Mouse (Mus musculus) liver, embryonic 14.5 days (tissue): Measurements from ENCODE around the gene Akap8l. TPM values are rescaled to one million over a fixed set of nuclear protein-coding genes. Genes with fewer than 3 reads are reported as not detected.

Source experiments
- ATAC-seq: fragments of 200-750 bp; cut with Nextera tagmentation; 2 replicates; pipeline ENCODE4 v1.8.0; 2017; ENCODE audit warnings: moderate number of reproducible peaks, mild to moderate bottlenecking, moderate library complexity; ENCODE audit not compliant: insufficient read depth
- DNase-seq, 3 experiments: peaks; one replicate each; pipeline ENCODE4 v3.0.0-alpha.2; 2012 to 2013; ENCODE audit warnings: low read depth in 3 of 3, low spot score in 3 of 3
- H3K27ac ChIP-seq: fragments of 300-500 bp; sonication (generic); 2 replicates; pipeline ENCODE4 v1.5.1; 2014; ENCODE audit warnings: moderate library complexity, mild to moderate bottlenecking, control low read depth, inconsistent platforms
- H3K27me3 ChIP-seq: fragments of 300-500 bp; sonication (generic); 2 replicates; pipeline ENCODE4 v1.6.1; 2014; ENCODE audit warnings: mild to moderate bottlenecking, low read length, moderate library complexity; ENCODE audit not compliant: control insufficient read depth, insufficient read depth
- H3K36me3 ChIP-seq: fragments of 300-500 bp; sonication (generic); replicated peaks from 2 replicates; pipeline ENCODE4 v1.6.1; 2014; ENCODE audit warnings: low read depth; ENCODE audit not compliant: control insufficient read depth, insufficient read depth
- H3K4me1 ChIP-seq, 2 experiments: fragments of 200-500 bp in 1 of 2; fragments of 300-500 bp in 1 of 2; sonication (generic) in 1 of 2; replicated peaks; 2 replicates each; pipeline ENCODE4 v1.6.1; 2012 to 2014; ENCODE audit warnings: antibody characterized with exemption in 1 of 2, inconsistent platforms in 1 of 2, low read length in 1 of 2; ENCODE audit not compliant: control insufficient read depth in 2 of 2, insufficient read depth in 2 of 2
- H3K4me2 ChIP-seq: fragments of 300-500 bp; sonication (generic); 2 replicates; pipeline ENCODE4 v1.6.1; 2014; ENCODE audit warnings: low read depth, mild to moderate bottlenecking, control low read depth, moderate library complexity
- H3K4me3 ChIP-seq, 2 experiments: fragments of 200-500 bp in 1 of 2; fragments of 300-500 bp in 1 of 2; sonication (generic) in 1 of 2; 2 replicates each; pipeline ENCODE4 v1.5.1; 2012 to 2014; ENCODE audit warnings: low read depth in 2 of 2, low read length in 2 of 2, mild to moderate bottlenecking in 2 of 2, control low read depth in 1 of 2, inconsistent platforms in 1 of 2, moderate library complexity in 1 of 2; ENCODE audit not compliant: insufficient read depth in 1 of 2
- H3K9ac ChIP-seq: fragments of 300-500 bp; sonication (generic); replicated peaks from 2 replicates; pipeline ENCODE4 v1.6.1; 2014; ENCODE audit warnings: mild to moderate bottlenecking, control low read depth, moderate library complexity
- H3K9me3 ChIP-seq: fragments of 300-500 bp; sonication (generic); 2 replicates; pipeline ENCODE4 v1.6.1; 2016; ENCODE audit warnings: low read length, mixed read lengths; ENCODE audit not compliant: control insufficient read depth
- CTCF ChIP-seq: IDR thresholded peaks from 2 replicates; pipeline ENCODE4 v1.5.1; 2016; ENCODE audit warnings: antibody characterized with exemption, low read depth, control low read depth
- EP300 ChIP-seq: IDR thresholded peaks from 2 replicates; pipeline ENCODE4 v1.6.1; 2016; ENCODE audit warnings: antibody characterized with exemption, low read depth
- WGBS: fragments of 180-500 bp; shearing (Covaris S2); extraction: QIAGEN DNeasy Blood & Tissue Kit; methylation state at CpG from one replicate; pipeline ENCODE4 v1.1.7; 2014; ENCODE audit not compliant: insufficient replicate concordance; 5-methylcytosine and 5-hydroxymethylcytosine counted together
- polyA plus RNA-seq, 2 experiments: library from polyadenylated mRNA; depleted of rRNA in 1 of 2; stranded (reverse) in 1 of 2; unstranded in 1 of 2; fragments of >200 nt; fragmentation: Nextera tagmentation in 1 of 2; extraction: Ambion mirVana in 1 of 2; gene quantifications; 2 replicates each; pipeline versions ENCODE4 v1.2.1 to v1.2.3; 2012 to 2014

Gene Akap8l
- polyA plus RNA-seq, 2 experiments = 18.9 to 35.4 TPM

GRCm38 (mm10) chr17:32283341-32283740, 67.1 kb downstream of the Akap8l start:
- no peaks in the 10 kb centered on the region for H3K9me3 ChIP-seq
- no peaks in the 10 kb centered on the region for H3K36me3 ChIP-seq
- peak overlapping the region; percentile 98 to 99 for H3K4me3 ChIP-seq
- ATAC-seq (no peak), DNase-seq (peak in 1 of 3 experiments; percentile 31)
- peaks cover 10 to 21% of the 10 kb centered on the region in 2 experiments for H3K4me1 ChIP-seq
- no peaks in the 10 kb centered on the region for H3K27me3 ChIP-seq
- WGBS = 5% methylated on average over 7 of the region's 7 CpGs
- peak overlapping the region; percentile 97 for H3K9ac ChIP-seq
- peak overlapping the region; percentile 91 for H3K4me2 ChIP-seq
- TF ChIP-seq EP300 = no peak
- no peak for TF ChIP-seq CTCF
- peak overlapping the region; percentile 97 for H3K27ac ChIP-seq

GRCm38 (mm10) chr17:32281611-32282310, 68.6 kb downstream of the Akap8l start:
- DNase-seq = no peak
- H3K4me3 ChIP-seq = 0 out of 4 replicates have a peak overlapping the region, but pooled peaks of 1 of the 2 experiments have one; percentile 1

GRCm38 (mm10) chr17:32281126-32281525, 69.3 kb downstream of the Akap8l start:
- Histone ChIP-seq H3K36me3 (no peaks in the 10 kb centered on the region), H3K4me1 (peaks cover 13 to 23% of the 10 kb centered on the region in 2 experiments), H3K4me3 (no peak overlapping the region), H3K9ac (no peak overlapping the region), H3K4me2 (peak overlapping the region; percentile 91), H3K27me3 (no peaks in the 10 kb centered on the region), H3K27ac (no peak overlapping the region), H3K9me3 (no peaks in the 10 kb centered on the region)
- WGBS = 79% methylated on average over 2 of the region's 2 CpGs
- no peak for TF ChIP-seq CTCF
- TF ChIP-seq EP300 = no peak
- ATAC-seq = no peak
- no peak for DNase-seq

More at GRCm38 (mm10) chr17:32281611-32282310, 68.6 kb downstream of the Akap8l start:
- Histone ChIP-seq H3K9me3 (no peaks in the 10 kb centered on the region), H3K36me3 (no peaks in the 10 kb centered on the region), H3K4me2 (peak overlapping the region; percentile 91), H3K9ac (no peak overlapping the region), H3K27me3 (no peaks in the 10 kb centered on the region), H3K4me1 (peaks cover 10 to 23% of the 10 kb centered on the region in 2 experiments), H3K27ac (no peak overlapping the region)
- no peak for TF ChIP-seq CTCF
- no peak for TF ChIP-seq EP300
- 48% methylated on average over 4 of the region's 4 CpGs for WGBS
- no peak for ATAC-seq

GRCm38 (mm10) chr17:32280575-32280974, 69.8 kb downstream of the Akap8l start:
- no peak for ATAC-seq
- WGBS = 68% methylated on average over 3 of the region's 3 CpGs
- peaks cover 14 to 28% of the 10 kb centered on the region in 2 experiments for H3K4me1 ChIP-seq

GRCm38 (mm10) chr17:32277201-32277600, 73.2 kb downstream of the Akap8l start:
- H3K9ac ChIP-seq = no peak overlapping the region
- no peak for ATAC-seq
- no peak overlapping the region for H3K4me3 ChIP-seq
- H3K9me3 ChIP-seq = no peaks in the 10 kb centered on the region
- H3K27ac ChIP-seq = no peak overlapping the region
- peaks cover 10 to 23% of the 10 kb centered on the region in 2 experiments for H3K4me1 ChIP-seq
- H3K27me3 ChIP-seq = no peaks in the 10 kb centered on the region
- H3K36me3 ChIP-seq = no peaks in the 10 kb centered on the region
- DNase-seq = no peak
- WGBS = 80% methylated on average over 1 of the region's 1 CpGs
- no peak for TF ChIP-seq CTCF
- TF ChIP-seq EP300 = no peak
- no peak overlapping the region for H3K4me2 ChIP-seq

More at GRCm38 (mm10) chr17:32280575-32280974, 69.8 kb downstream of the Akap8l start:
- DNase-seq = no peak
- no peak for TF ChIP-seq EP300
- H3K9me3 ChIP-seq = no peaks in the 10 kb centered on the region
- H3K9ac ChIP-seq = no peak overlapping the region
- no peak overlapping the region for H3K27ac ChIP-seq
- H3K4me2 ChIP-seq = no peak overlapping the region
- H3K4me3 ChIP-seq = no peak overlapping the region
- no peaks in the 10 kb centered on the region for H3K36me3 ChIP-seq
- H3K27me3 ChIP-seq = no peaks in the 10 kb centered on the region
